Mouse (Mus musculus): Measurements from ENCODE around the gene Ppdpf. TPM values are rescaled to one million over a fixed set of nuclear protein-coding genes. Genes with fewer than 3 reads are reported as not detected.
A peak's percentile ranks its signal among the peaks of the same experiment; 100 is the strongest.

The Ppdpf gene
- total RNA-seq (2021) = 100 to 1,000 TPM in 1 of 2 experiments, 10 to 100 TPM in 1; 92.0 to 106 TPM

- DNase-seq = peak; percentile 91 to 94
These were observed at the start of gene Ppdpf for GRCm38 (mm10) chr2:181187121-181188000. TSS of gene Ppdpf (plus strand) at chr2:181187247.

GRCm38 (mm10) chr2:181139641-181140193, 47.3 kb upstream of the Ppdpf start:
- DNase-seq = peak in 1 of 2 experiments; percentile 2

- DNase-seq = peak in 1 of 2 experiments; percentile 15
These were observed 44.3 kb upstream of the Ppdpf start for GRCm38 (mm10) chr2:181142703-181143135.

GRCm38 (mm10) chr2:181143509-181144276, 43.4 kb upstream of the Ppdpf start:
- DNase-seq = peak in 1 of 2 experiments; percentile 3

GRCm38 (mm10) chr2:181144675-181145074, 42.4 kb upstream of the Ppdpf start:
- DNase-seq = peak in 1 of 2 experiments; percentile 3

- peak in 1 of 2 experiments; percentile 3 for DNase-seq
These were observed 40.0 kb upstream of the Ppdpf start for GRCm38 (mm10) chr2:181146976-181147545.

- peak in 1 of 2 experiments; percentile 15 for DNase-seq
These were observed 39.3 kb upstream of the Ppdpf start for GRCm38 (mm10) chr2:181147546-181148317.

GRCm38 (mm10) chr2:181148318-181148955, 38.6 kb upstream of the Ppdpf start:
- peak in 1 of 2 experiments; percentile 3 for DNase-seq

- DNase-seq = peak in 1 of 2 experiments; percentile 62
These were observed 36.8 kb upstream of the Ppdpf start for GRCm38 (mm10) chr2:181150281-181150680.

- DNase-seq = peak in 1 of 2 experiments; percentile 7
These were observed 34.3 kb upstream of the Ppdpf start for GRCm38 (mm10) chr2:181152701-181153100.

GRCm38 (mm10) chr2:181153131-181153530, 33.9 kb upstream of the Ppdpf start:
- no peak for DNase-seq

GRCm38 (mm10) chr2:181153837-181154236, 33.2 kb upstream of the Ppdpf start:
- DNase-seq = no peak

- no peak for DNase-seq
These were observed 32.7 kb upstream of the Ppdpf start for GRCm38 (mm10) chr2:181154361-181154760.

GRCm38 (mm10) chr2:181154831-181155415, 32.1 kb upstream of the Ppdpf start:
- DNase-seq = no peak

- no peak for DNase-seq
These were observed 31.2 kb upstream of the Ppdpf start for GRCm38 (mm10) chr2:181155801-181156200.

GRCm38 (mm10) chr2:181156248-181157121, 30.6 kb upstream of the Ppdpf start, which contains the start of gene Eef1a2:
TSS of gene Eef1a2 (minus strand) at chr2:181157014.
- DNase-seq = peak; percentile 86 to 87

- no peak for DNase-seq
These were observed 29.9 kb upstream of the Ppdpf start for GRCm38 (mm10) chr2:181157180-181157579.

GRCm38 (mm10) chr2:181157716-181158302, 29.2 kb upstream of the Ppdpf start:
- DNase-seq = no peak

- no peak for DNase-seq
These were observed 28.6 kb upstream of the Ppdpf start for GRCm38 (mm10) chr2:181158471-181158870.

All from layer of hippocampus, postnatal 36 days (tissue).